In the genomic region with DNA sequence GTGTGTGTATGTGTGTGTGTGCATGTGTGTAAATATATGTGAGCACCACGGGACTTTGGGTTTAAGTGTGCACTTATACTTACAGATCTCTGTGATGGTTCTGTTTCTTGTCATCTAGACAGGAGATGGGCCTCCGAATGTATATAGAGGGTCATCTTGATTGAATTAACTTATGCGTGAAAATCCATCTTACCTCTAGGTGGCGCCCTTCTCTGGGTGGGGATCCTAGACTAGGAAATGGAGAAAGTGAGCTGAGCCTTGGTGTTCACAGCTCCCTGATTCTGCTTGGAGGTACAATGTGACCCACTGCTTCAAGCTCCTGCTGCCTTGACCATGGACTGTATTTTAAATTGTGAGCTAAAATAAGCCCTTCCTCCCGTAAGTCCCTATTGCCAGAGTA, we compare ENCODE assay signal across 14 mouse cellular contexts. TPM values are rescaled to one million over a fixed set of nuclear protein-coding genes. Genes with fewer than 3 reads are reported as not detected.
A peak's percentile ranks its signal among the peaks of the same experiment; 100 is the strongest.
DNase-seq lines count a peak whose midpoint lies in the region; ATAC-seq and TF ChIP-seq lines count a peak whose summit lies in the region.
"Had no signal": no experiment of that assay in that cellular context is flagged by ENCODE, and none has a peak within 500 bp of the region (broad histone marks: within the 10 kb centered on the region; RNA-seq: fewer than 3 reads in every experiment).

No protein-coding gene starts in this region.

- 63% methylated on average over 5 of the region's 5 CpGs for WGBS in intestine, postnatal 0 days
- WGBS in intestine, embryonic 16.5 days, result 57% methylated on average over 5 of the region's 5 CpGs

- H3K4me2 ChIP-seq in intestine, postnatal 0 days (replicated peaks; ENCODE audit: low read depth), result no peak overlapping the region
- no peak overlapping the region for H3K4me2 ChIP-seq in intestine, embryonic 16.5 days (ENCODE audit: low read depth, low read length)
- H3K4me2 ChIP-seq: liver, embryonic 12.5 days; neural tube, embryonic 13.5 days had no signal

- no peak overlapping the region for H3K27ac ChIP-seq in intestine, postnatal 0 days (ENCODE audit: low read depth, low read length)
- no peak overlapping the region for H3K27ac ChIP-seq in intestine, embryonic 16.5 days (ENCODE audit: low read length)
- H3K27ac ChIP-seq in cortical plate, adult 2 months (ENCODE audit: insufficient read depth, low read length), result no peak overlapping the region
- H3K27ac ChIP-seq: liver, embryonic 12.5 days; neural tube, embryonic 13.5 days had no signal

- TF ChIP-seq POLR2A in cortical plate, adult 2 months (IDR thresholded peaks at IDR 0.05; ENCODE audit: extremely low read depth, insufficient read depth, low read length), result no peak

- no peaks in the 10 kb centered on the region for H3K36me3 ChIP-seq in intestine, postnatal 0 days (ENCODE audit: control insufficient read depth, insufficient read depth)
- H3K36me3 ChIP-seq in intestine, embryonic 16.5 days (ENCODE audit: control insufficient read depth, insufficient read depth, low read length), result no peaks in the 10 kb centered on the region
- no peaks in the 10 kb centered on the region for H3K36me3 ChIP-seq in E14TG2a.4 (ENCODE audit: insufficient read depth, low read length)
- H3K36me3 ChIP-seq: liver, embryonic 12.5 days; neural tube, embryonic 13.5 days had no signal

- H3K4me3 ChIP-seq in intestine, postnatal 0 days (ENCODE audit: low read depth, low read length), result no peak overlapping the region
- no peak overlapping the region for H3K4me3 ChIP-seq in intestine, embryonic 16.5 days (ENCODE audit: low read length)
- H3K4me3 ChIP-seq in E14TG2a.4 (replicated peaks; ENCODE audit: low read length), result no peak overlapping the region
- H3K4me3 ChIP-seq in cortical plate, adult 2 months (ENCODE audit: insufficient read depth, low read length), result no peak overlapping the region
- H3K4me3 ChIP-seq: liver, embryonic 12.5 days; neural tube, embryonic 13.5 days had no signal

- H3K9ac ChIP-seq in intestine, postnatal 0 days (ENCODE audit: low read depth, low read length), result no peak overlapping the region
- no peak overlapping the region for H3K9ac ChIP-seq in intestine, embryonic 16.5 days (ENCODE audit: low read depth, low read length)
- H3K9ac ChIP-seq: liver, embryonic 12.5 days; neural tube, embryonic 13.5 days had no signal

- no peak for ATAC-seq in intestine, postnatal 0 days
- ATAC-seq in intestine, embryonic 16.5 days, result no peak
- ATAC-seq: liver, embryonic 12.5 days had no signal

- intact Hi-C loops in left cerebral cortex, postnatal 10 days (cut with DNase I), result no loop called here

- DNase-seq in 416B (ENCODE audit: low read depth), result peak; percentile 24
- DNase-seq in left cerebral cortex, postnatal 10 days (ENCODE audit: extremely low spot score in 1 of 2, low spot score in 2 of 2), result no peak
- no peak for DNase-seq in ovary, adult 18-20 months (ENCODE audit: low spot score)
- DNase-seq: cerebellum, adult 11-12 months; kidney, adult 18-20 months; right cerebral cortex, postnatal 4 days had no signal

- no peaks in the 10 kb centered on the region for H3K27me3 ChIP-seq in intestine, postnatal 0 days (replicated peaks; ENCODE audit: control insufficient read depth, insufficient read depth, low read length)
- H3K27me3 ChIP-seq in intestine, embryonic 16.5 days (replicated peaks; ENCODE audit: control insufficient read depth, insufficient read depth, low read length), result no peaks in the 10 kb centered on the region
- H3K27me3 ChIP-seq in E14TG2a.4 (ENCODE audit: insufficient read depth, low read length), result peaks cover 12% of the 10 kb centered on the region; the same call in 1 of the 2 replicates
- H3K27me3 ChIP-seq: liver, embryonic 12.5 days; neural tube, embryonic 13.5 days had no signal

- no peaks in the 10 kb centered on the region for H3K9me3 ChIP-seq in intestine, postnatal 0 days (ENCODE audit: control insufficient read depth)
- H3K9me3 ChIP-seq in intestine, embryonic 16.5 days (ENCODE audit: control insufficient read depth, low read length), result no peaks in the 10 kb centered on the region
- no peaks in the 10 kb centered on the region for H3K9me3 ChIP-seq in E14TG2a.4 (ENCODE audit: low read length)
- H3K9me3 ChIP-seq: liver, embryonic 12.5 days; neural tube, embryonic 13.5 days had no signal

- no peaks in the 10 kb centered on the region for H3K4me1 ChIP-seq in intestine, postnatal 0 days (replicated peaks; ENCODE audit: control insufficient read depth, insufficient read depth, low read length)
- no peaks in the 10 kb centered on the region for H3K4me1 ChIP-seq in intestine, embryonic 16.5 days (ENCODE audit: control insufficient read depth, insufficient read depth, low read length)
- no peaks in the 10 kb centered on the region for H3K4me1 ChIP-seq in E14TG2a.4 (replicated peaks; ENCODE audit: low read depth, low read length)
- H3K4me1 ChIP-seq in cortical plate, adult 2 months (ENCODE audit: control insufficient read depth, insufficient read depth, low read length), result no peaks in the 10 kb centered on the region
- H3K4me1 ChIP-seq: liver, embryonic 12.5 days had no signal

- peak; percentile 44 for TF ChIP-seq CTCF in intestine, postnatal 0 days (IDR thresholded peaks at IDR 0.05; ENCODE audit: low read depth)
- peak; percentile 66 for TF ChIP-seq CTCF in E14TG2a.4 (conservative IDR thresholded peaks at IDR 0.05; ENCODE audit: low read length)
- peak; percentile 16; the same call in 1 of the 2 replicates for TF ChIP-seq CTCF in cortical plate, adult 2 months (IDR thresholded peaks at IDR 0.05; ENCODE audit: extremely low read depth, insufficient read depth, low read length)

RNA-seq across cellular contexts. Expression of a gene that starts 34.8 kb away (rescaled TPM):
- 0.16 and 0.18 TPM in 2 replicates for polyA plus RNA-seq in intestine, postnatal 0 days (2015; fragmentation: Nextera tagmentation; extraction: Ambion mirVana)
- 0.13 TPM in 2 replicates for polyA plus RNA-seq in intestine, embryonic 16.5 days (2015; fragmentation: Nextera tagmentation; extraction: Ambion mirVana)
- 75.7 and 85.0 TPM in 2 replicates for polyA plus RNA-seq in cortical plate, adult 2 months (2012; rRNA removed)
- total RNA-seq in left cerebral cortex, postnatal 10 days (2021), result 10 to 100 TPM; 47.8 to 49.0 TPM
- total RNA-seq: megakaryocyte-erythroid progenitor cell, adult 5-6 weeks had no signal
- polyA plus RNA-seq: heart, embryonic 14.5 days; liver, embryonic 12.5 days had no signal

Comparison
In these comparisons a context has a peak if more than half of its experiments do, and no peak if none do; other contexts are left out.
1. CTCF ChIP-seq: peak in every context shown above with its lines; median percentile 66 in E14TG2a.4; 44 in intestine, postnatal 0 days; 16 in cortical plate, adult 2 months.
2. RNA of a gene that starts 34.8 kb away (polyA plus RNA-seq): 75.7 to 85.0 TPM in cortical plate, adult 2 months; 0.16 to 0.18 TPM in intestine, postnatal 0 days and 0.13 TPM in intestine, embryonic 16.5 days; every median in the first group is over 10 times any median in the second.